Mouse (Mus musculus): ENCODE results near the gene Ankrd26.
"Not testable (repeated sequence)": the region's sequence is repeated elsewhere in the genome, so short reads cannot be mapped to it uniquely, and the experiment has no call there.

Gene Ankrd26

GRCm38 (mm10) chr6:118561745-118562609 lies at the start of gene Ankrd26:
Gene Ankrd26 (minus strand): TSS chr6:118562226.
- peak; percentile 93 for DNase-seq (ENCODE audit: low read depth)

DNA sequence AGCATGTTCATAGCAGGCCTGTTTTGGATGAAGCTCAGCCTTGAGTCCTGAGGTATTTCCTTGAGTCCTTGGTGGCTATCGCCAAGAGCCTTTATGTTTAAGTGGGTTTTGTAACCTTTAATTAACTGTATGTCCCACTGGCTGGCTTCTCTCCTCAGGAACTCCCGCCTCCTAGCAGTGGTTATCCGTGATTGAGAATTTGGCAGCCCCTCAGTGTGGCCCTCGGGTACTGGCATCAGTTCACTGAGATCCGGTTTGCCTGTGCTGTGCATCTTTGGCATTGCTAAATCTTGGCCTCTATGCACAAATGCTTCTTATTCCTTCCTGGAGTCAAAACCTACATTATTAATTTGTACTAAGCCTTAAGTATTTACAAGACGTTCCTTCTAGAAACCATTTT lies 46.9 kb upstream of the Ankrd26 start:
- DNase-seq (ENCODE audit: low read depth) = no peak

GRCm38 (mm10) chr6:118605974-118606373 lies 43.9 kb upstream of the Ankrd26 start:
- DNase-seq (ENCODE audit: low read depth) = no peak

DNA sequence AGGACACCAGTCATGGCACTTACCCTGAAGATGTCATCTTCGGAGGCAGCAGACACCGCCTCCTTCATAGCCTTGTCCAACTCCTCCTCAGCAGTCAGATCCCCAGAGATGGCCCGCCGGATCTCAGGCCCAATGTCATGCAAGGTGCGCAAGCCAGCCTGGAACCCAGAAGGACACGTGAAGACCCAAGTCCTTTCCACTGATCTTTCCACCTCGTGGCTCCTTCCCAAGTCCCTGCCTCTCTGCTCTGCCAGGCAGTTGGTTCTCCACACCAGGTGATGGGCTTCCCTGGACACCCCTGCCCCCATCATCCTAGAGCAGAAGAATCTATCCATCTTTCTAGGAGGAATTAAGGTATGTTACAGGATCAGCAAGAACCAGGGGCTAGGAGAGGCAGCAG lies 41.8 kb upstream of the Ankrd26 start:
- no peak for DNase-seq (ENCODE audit: low read depth)

DNA sequence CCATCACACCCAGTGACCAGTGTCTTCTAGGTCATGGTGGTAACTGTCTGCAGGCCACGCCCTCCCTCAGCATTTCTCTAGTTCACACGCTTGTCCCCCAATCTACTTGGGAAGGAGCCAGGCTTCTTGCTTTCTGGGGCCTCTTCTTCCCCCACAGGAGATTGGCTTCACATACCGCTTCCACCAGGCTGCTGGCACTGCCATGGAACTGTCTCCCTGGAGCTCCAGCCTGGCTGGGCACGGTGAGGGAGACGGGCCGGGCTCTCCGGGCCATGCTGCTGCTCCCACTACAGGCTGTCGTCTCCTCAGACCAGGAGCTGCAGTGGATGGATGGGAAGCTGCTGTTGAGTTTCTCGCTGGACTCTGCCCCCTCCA lies 33.6 kb upstream of the Ankrd26 start:
- DNase-seq (ENCODE audit: low read depth) = no peak

DNA sequence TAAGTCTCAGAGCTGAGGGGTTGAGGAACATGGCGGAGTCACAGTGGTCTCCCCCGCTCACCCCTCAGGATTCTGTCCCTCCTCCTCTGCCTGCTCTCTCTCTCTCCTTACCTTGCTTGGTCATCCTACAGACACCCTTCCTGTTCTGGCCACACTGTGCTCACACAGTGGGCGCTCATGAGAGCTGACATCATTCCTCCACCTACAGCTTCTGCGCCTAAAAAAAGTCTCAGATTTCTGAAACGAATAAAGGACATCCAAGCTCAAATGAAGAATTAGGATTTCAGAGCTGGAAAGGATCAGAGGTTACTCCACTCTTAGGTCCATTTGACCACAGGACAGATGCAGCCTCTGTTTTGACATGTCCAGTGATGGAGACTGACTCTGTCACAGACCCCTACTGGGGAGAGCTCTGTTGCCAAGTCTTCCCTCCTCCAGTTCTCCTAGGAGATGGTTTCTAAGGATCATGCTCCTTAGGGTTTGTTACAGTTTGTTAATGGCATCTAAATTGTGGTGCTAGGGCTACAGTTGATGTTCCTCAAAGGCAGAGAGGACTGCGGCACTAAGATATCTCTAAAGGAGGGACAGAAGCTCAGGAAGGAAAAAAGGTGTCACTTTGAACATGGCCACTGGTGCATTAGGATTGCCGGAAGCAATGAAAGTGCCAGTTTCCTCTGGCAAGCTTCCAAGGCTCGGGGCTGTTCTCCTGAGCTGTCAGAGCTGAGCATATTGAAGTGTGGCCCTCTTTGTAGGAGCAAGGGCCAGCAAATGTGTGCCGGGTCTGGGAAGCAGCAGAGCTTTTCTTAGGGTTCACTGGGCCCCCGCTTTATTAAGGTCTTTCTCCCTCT lies 33.0 kb upstream of the Ankrd26 start:
- DNase-seq (ENCODE audit: low read depth) = no peak

GRCm38 (mm10) chr6:118594070-118594469 lies 32.0 kb upstream of the Ankrd26 start:
- DNase-seq (ENCODE audit: low read depth) = no peak

GRCm38 (mm10) chr6:118593377-118594061 lies 31.5 kb upstream of the Ankrd26 start:
- DNase-seq (ENCODE audit: low read depth) = no peak

DNA sequence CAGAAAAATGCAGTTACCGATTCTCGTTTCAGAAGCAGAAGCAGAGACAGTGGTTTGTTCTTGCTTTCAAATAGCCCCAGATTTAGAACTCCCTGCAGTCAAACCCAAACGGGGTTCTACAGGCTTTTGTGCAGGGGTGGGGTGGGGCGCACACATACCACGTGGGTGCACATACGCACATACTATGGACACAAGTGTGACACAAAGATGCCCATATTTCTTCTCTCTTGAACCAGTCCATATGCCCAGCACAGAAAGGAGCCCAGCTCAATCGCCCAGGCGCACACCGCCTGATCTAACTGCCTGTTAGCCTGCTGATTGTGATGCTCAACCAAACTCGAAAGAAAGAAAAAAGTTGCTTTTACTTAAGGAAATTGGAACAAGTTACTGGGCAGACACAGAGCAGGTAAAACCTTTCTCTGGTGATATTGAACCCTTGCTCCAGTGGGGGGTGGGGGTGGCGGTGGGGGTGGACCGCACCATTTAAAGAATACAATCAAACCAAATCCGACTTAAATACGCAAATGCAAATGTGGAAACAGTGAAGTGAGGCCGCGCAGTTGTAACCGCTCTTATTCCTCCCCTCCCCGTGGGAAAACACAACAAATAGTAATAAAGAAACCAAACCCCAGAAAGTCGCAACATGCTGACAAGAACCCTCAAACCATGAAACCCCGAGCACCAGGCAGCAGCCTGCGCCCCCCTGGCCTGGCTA lies 30.8 kb upstream of the Ankrd26 start:
- DNase-seq (ENCODE audit: low read depth) = no peak

DNA sequence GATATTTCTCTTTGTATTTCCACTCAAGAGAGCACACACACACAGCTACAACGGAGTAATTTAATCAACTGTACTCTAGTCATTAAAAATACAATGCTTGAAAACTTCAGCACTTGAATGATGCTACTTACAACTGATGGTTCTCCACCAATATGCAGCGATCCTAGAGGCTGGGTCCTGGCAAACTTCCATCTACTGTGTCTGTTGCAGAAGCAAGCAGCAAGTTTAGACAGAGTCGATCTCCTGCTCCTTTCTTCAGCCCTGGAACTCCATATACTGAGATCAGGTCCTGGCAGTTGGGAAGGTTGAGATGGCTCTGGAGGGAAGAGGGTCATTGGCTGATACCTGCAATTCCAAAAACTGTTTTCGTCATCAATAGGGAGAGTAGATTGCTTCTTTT lies 16.7 kb upstream of the Ankrd26 start:
- not testable (repeated sequence) for DNase-seq (ENCODE audit: low read depth)

GRCm38 (mm10) chr6:118574351-118574750 lies 12.3 kb upstream of the Ankrd26 start:
- DNase-seq (ENCODE audit: low read depth) = no peak

- no peak for DNase-seq (ENCODE audit: low read depth)
These were observed 5.8 kb upstream of the Ankrd26 start for GRCm38 (mm10) chr6:118567816-118568215.

- no peak for DNase-seq (ENCODE audit: low read depth)
These were observed 801 bp downstream of the Ankrd26 start for GRCm38 (mm10) chr6:118561225-118561624.

DNA sequence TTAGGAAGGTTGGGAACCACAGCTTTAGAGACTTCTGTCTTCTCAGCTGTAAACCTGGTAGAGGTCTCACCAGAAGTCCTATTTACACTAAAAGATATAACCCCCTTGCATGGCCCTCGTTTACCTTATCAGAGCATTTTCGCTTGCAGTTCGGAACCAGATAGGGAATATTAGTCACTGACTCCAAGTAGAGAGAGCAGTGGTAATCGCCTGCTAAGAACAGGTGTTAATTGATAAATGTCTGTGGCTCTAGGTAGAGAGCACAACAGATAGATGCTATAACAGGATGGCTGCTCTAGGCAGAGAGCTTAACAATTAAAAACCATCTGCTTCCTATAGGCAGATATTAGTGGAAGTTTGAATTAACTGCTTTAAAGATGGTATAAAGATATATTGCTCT lies 23.4 kb downstream of the Ankrd26 start:
- DNase-seq (ENCODE audit: low read depth) = no peak

DNA sequence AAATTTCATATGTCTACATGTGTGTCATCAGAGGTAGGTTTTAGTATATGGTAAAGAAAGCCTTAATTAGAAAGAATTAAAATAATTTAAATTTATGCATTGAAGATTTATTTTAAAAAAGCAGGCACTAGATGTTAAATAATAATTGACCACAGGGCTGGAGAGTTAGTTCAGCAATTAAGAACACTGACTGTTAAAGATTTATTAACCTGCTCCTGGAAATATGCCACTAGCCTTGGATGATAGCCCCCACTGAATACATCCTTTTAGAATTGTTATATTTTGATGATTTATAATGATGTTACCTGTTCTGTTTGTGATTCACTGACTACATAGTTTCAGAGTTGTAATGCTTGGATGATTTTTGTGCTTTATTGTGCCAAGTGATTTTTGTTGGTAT lies 24.8 kb downstream of the Ankrd26 start:
- DNase-seq (ENCODE audit: low read depth) = not testable (repeated sequence)

DNA sequence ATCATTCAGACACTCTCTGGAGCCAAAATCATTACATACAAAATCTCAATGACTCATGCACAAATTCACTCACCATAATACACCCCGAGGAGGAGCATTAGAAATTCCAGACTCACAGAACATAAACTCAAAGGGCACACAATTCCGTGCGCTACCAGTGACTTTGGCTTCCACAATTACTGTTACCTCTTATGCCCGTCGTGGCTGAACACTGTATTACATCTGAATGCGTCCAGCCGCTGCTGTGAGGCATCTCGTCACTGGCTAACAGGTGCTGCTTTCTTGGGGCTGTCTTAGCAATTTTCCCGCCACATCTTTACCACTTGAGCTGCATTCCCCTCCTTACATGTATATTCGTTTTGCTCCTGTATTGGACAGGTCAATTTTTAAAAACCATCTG lies 26.7 kb downstream of the Ankrd26 start:
- no peak for DNase-seq (ENCODE audit: low read depth)

- DNase-seq (ENCODE audit: low read depth) = no peak
These were observed 28.6 kb downstream of the Ankrd26 start for GRCm38 (mm10) chr6:118533381-118533780.

DNA sequence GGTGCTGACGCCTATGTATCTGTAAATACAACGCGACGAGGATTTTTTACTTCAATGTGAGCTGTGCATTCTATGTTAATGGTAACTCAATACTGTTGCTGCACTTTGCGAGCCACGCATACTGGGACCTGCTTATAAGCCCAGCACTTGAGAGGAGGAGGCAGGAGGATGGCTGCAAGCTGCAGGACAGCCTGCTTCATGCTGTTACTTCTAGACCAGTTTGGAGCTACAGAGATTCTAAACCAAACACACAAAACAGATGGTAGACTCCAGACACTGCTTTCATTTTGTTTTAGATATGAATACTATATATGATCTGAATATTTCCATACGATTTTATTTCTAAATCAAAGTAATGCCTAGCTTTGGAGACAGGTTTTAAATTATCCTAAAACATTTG lies 41.4 kb downstream of the Ankrd26 start:
- no peak for DNase-seq (ENCODE audit: low read depth)

GRCm38 (mm10) chr6:118513335-118514012 lies 48.6 kb downstream of the Ankrd26 start:
- DNase-seq (ENCODE audit: low read depth) = no peak

GRCm38 (mm10) chr6:118499010-118499409 lies 63.0 kb downstream of the Ankrd26 start:
- DNase-seq (ENCODE audit: low read depth) = no peak

DNA sequence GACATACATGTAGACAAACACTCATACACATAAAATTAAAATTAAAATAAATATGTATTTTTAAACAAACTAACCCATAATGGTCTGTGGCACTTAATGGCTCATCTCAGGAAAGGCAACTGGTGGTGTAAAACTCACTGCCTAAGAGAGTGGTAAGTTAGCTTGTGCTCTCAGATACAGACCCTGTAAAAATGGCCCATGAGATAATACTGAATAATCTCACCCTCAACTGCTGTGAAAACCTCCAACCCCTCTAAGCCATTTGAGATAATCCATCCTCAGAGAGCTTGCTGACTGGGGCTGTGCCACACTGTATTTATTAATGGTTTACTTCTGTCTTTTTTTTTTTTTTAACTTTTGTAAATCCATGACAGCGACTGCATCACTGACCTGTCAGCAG lies 79.9 kb downstream of the Ankrd26 start:
- DNase-seq (ENCODE audit: low read depth) = no peak

Measured in naive thymus-derived CD4-positive, alpha-beta T cell, adult 2 months (primary cell).